Mouse (Mus musculus) heart, embryonic 14.5 days (tissue): Measurements from ENCODE around the gene Prkab2. TPM values are rescaled to one million over a fixed set of nuclear protein-coding genes. Genes with fewer than 3 reads are reported as not detected.

Experiments used
- ATAC-seq: fragments of 200-750 bp; cut with Nextera tagmentation; 2 replicates; pipeline ENCODE4 v1.8.0; 2017; ENCODE audit warnings: low read depth, moderate TSS enrichment; ENCODE audit not compliant: insufficient number of reproducible peaks, insufficient read depth, low FRiP score
- H3K27ac ChIP-seq, 2 experiments: fragments of 200-500 bp in 1 of 2; fragments of 300-500 bp in 1 of 2; sonication (generic) in 1 of 2; replicated peaks in 1 of 2; 2 replicates each; pipeline ENCODE4 v1.5.1; 2012 to 2014; ENCODE audit warnings: low read depth in 2 of 2, low read length in 2 of 2, control low read depth in 1 of 2, mild to moderate bottlenecking in 1 of 2, mixed read lengths in 1 of 2; ENCODE audit not compliant: control insufficient read depth in 1 of 2, insufficient read depth in 1 of 2
- H3K27me3 ChIP-seq: fragments of 300-500 bp; sonication (generic); 2 replicates; pipeline ENCODE4 v1.6.1; 2014; ENCODE audit warnings: mild to moderate bottlenecking, low read length, control low read depth; ENCODE audit not compliant: control insufficient read depth, insufficient read depth
- H3K36me3 ChIP-seq: fragments of 300-500 bp; sonication (generic); 2 replicates; pipeline ENCODE4 v1.6.1; 2014; ENCODE audit warnings: mild to moderate bottlenecking, control low read depth, low read length, mixed read lengths; ENCODE audit not compliant: control insufficient read depth, insufficient read depth
- H3K4me1 ChIP-seq, 2 experiments: fragments of 200-500 bp in 1 of 2; fragments of 300-500 bp in 1 of 2; sonication (generic) in 1 of 2; 2 replicates each; pipeline ENCODE4 v1.6.1; 2012 to 2014; ENCODE audit warnings: low read length in 2 of 2, control low read depth in 1 of 2, mixed read lengths in 1 of 2; ENCODE audit not compliant: control insufficient read depth in 2 of 2, insufficient read depth in 2 of 2
- H3K4me2 ChIP-seq: fragments of 300-500 bp; sonication (generic); 2 replicates; pipeline ENCODE4 v1.6.1; 2014; ENCODE audit warnings: mild to moderate bottlenecking, low read length
- H3K4me3 ChIP-seq, 2 experiments: fragments of 200-500 bp in 1 of 2; fragments of 300-500 bp in 1 of 2; sonication (generic) in 1 of 2; 2 replicates each; pipeline ENCODE4 v1.5.1; 2012 to 2014; ENCODE audit warnings: low read length in 2 of 2, mild to moderate bottlenecking in 2 of 2, control low read depth in 1 of 2, low read depth in 1 of 2, moderate library complexity in 1 of 2; ENCODE audit not compliant: control insufficient read depth in 1 of 2, insufficient read depth in 1 of 2
- H3K9ac ChIP-seq: fragments of 300-500 bp; sonication (generic); 2 replicates; pipeline ENCODE4 v1.6.1; 2014; ENCODE audit warnings: mild to moderate bottlenecking, low read length
- H3K9me3 ChIP-seq: fragments of 300-500 bp; sonication (generic); 2 replicates; pipeline ENCODE4 v1.6.1; 2016; ENCODE audit warnings: low read length, control low read depth; ENCODE audit not compliant: control insufficient read depth
- WGBS: fragments of 180-500 bp; shearing (Covaris S2); extraction: QIAGEN DNeasy Blood & Tissue Kit; methylation state at CpG from one replicate; pipeline ENCODE4 v1.1.7; 2014; 5-methylcytosine and 5-hydroxymethylcytosine counted together
- polyA plus RNA-seq: library from polyadenylated mRNA; unstranded; fragments of >200 nt; fragmentation: Nextera tagmentation; extraction: Ambion mirVana; gene quantifications from 2 replicates; pipeline ENCODE4 v1.2.1, GENCODE M21; 2014

The Prkab2 gene
- polyA plus RNA-seq, 1 experiment from 2014 or later = 14.4 TPM

- Histone ChIP-seq H3K9me3 (no peaks in the 10 kb centered on the region), H3K4me1 (peaks cover 19 to 30% of the 10 kb centered on the region in 2 experiments), H3K9ac (peak overlapping the region; percentile 62), H3K4me3 (peak overlapping the region; percentile 42 to 43), H3K27ac (no peak overlapping the region), H3K36me3 (no peaks in the 10 kb centered on the region), H3K4me2 (peak overlapping the region; percentile 87), H3K27me3 (no peaks in the 10 kb centered on the region)
- 2% methylated on average over 11 of the region's 11 CpGs for WGBS
- no peak for ATAC-seq
These were observed 24.1 kb downstream of the Prkab2 start for GRCm38 (mm10) chr3:97682159-97682502.

DNA sequence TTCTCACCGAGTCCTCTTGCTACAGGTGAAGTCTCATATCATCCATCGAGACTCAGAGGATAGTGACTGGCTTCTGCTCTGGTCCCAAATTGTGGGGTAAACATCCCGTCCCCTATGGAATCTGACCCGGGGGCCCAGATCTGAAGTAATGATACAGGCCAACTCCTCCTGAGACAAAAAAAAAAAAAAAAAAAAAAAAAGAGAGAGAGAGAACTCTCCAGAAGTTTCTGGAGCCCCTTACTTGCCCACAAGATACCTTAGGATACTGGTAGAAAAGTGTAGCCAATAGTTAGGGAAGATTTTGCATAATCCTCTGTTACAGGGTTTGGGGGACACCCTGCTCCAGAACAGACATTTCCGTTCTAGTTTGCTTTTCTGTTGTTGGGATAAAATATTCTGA is 24.6 kb downstream of the Prkab2 start:
- no peak overlapping the region for H3K27ac ChIP-seq
- ATAC-seq = no peak
- peak overlapping the region; percentile 62 for H3K9ac ChIP-seq
- WGBS = 28% methylated on average over 5 of the region's 5 CpGs
- H3K9me3 ChIP-seq = no peaks in the 10 kb centered on the region
- H3K4me1 ChIP-seq = peaks cover 19 to 30% of the 10 kb centered on the region in 2 experiments
- H3K4me2 ChIP-seq = peak overlapping the region; percentile 87
- H3K36me3 ChIP-seq = no peaks in the 10 kb centered on the region
- peak overlapping the region; percentile 42 to 43; a peak in 3 of 4 replicates for H3K4me3 ChIP-seq
- no peaks in the 10 kb centered on the region for H3K27me3 ChIP-seq

DNA sequence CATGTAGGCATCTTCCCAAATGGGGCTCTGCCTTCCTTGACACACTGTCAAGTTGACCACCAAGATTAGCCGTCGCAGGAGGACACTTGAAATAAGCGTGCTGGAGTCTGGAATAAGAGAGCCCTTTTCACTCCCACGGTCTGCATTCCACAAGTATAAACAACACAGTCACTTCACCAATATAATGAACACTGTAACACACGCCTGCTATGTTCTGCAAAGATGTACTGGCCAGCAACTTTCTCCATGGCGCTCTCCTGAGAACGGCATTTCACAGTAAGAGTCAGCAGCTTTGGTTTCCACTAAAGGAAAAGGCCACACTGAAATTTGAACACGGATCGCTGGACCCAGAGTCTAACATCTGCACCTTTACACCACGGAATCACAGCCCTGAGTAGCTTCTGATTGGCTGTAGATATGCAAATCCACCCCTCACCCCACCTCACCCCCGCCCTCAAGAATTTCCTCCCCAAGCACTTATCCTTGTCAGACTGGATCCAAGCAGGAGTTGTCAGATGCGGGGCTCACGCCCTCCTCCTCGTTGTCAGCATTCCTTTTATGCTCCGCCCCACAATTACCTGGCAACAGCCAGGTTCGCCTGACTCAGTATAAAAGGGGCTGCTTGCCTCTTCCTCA is 25.7 kb downstream of the Prkab2 start:
- Histone ChIP-seq H3K4me2 (peak overlapping the region; percentile 60), H3K4me3 (peak overlapping the region; percentile 2 to 23)

DNA sequence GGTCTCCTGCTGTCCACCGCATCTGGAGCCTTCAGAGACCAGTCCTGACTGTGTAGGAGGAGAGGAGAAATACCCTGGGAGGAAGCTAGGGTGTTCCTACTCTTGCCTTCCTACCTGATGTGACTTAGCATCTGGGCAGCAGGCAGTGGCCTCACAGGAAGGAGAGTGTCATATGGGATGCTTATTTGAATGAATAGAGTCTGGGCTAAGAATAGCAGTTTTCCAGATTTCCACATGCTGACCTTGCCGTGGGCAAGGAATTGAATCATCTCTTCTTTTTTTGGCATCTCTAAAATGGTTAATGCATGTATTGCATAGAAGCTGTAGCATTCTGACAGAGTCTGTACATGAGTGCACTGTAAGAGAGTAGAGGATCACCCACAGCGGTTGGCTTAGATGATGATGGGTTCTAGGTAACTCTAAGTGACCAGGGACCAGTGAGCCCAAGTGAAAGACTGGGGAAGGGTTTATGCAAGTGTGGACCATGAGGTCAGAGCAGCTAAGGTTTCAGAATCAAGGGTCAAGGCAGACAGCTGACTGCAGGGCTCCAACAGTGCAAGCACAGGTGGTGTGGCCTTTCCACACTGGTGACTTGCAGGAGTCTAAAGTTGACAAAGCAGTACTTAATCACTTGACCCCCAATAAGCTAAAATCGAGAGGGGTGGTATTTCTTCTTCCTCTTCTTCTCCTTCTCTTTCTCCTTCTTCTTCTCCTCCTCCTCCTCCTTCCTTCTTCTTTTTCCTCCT is 28.6 kb downstream of the Prkab2 start:
- H3K9me3 ChIP-seq = no peaks in the 10 kb centered on the region
- H3K4me3 ChIP-seq = no peak overlapping the region
- no peak overlapping the region for H3K9ac ChIP-seq
- H3K36me3 ChIP-seq = peaks cover 25% of the 10 kb centered on the region
- H3K4me2 ChIP-seq = no peak overlapping the region
- peaks cover 23 to 28% of the 10 kb centered on the region in 2 experiments for H3K4me1 ChIP-seq
- 70% methylated on average over 4 of the region's 4 CpGs for WGBS
- no peaks in the 10 kb centered on the region for H3K27me3 ChIP-seq
- no peak overlapping the region for H3K27ac ChIP-seq
- no peak for ATAC-seq

More for the DNA sequence above, 25.7 kb downstream of the Prkab2 start:
- 0 out of 2 replicates have a peak, but pooled peaks have one; percentile 13 for ATAC-seq
- H3K36me3 ChIP-seq = no peaks in the 10 kb centered on the region
- H3K27ac ChIP-seq = peak overlapping the region; percentile 6 to 26; a peak in 2 of 4 replicates
- WGBS = 7% methylated on average over 16 of the region's 16 CpGs
- no peaks in the 10 kb centered on the region for H3K9me3 ChIP-seq
- H3K4me1 ChIP-seq = peaks cover 19 to 30% of the 10 kb centered on the region in 2 experiments
- H3K9ac ChIP-seq = peak overlapping the region; percentile 49
- H3K27me3 ChIP-seq = no peaks in the 10 kb centered on the region

GRCm38 (mm10) chr3:97689289-97689688 is 31.3 kb downstream of the Prkab2 start:
- 31% methylated on average over 2 of the region's 2 CpGs for WGBS

GRCm38 (mm10) chr3:97690590-97690989 is 32.6 kb downstream of the Prkab2 start:
- no peak overlapping the region for H3K4me3 ChIP-seq
- H3K4me1 ChIP-seq = peaks cover 4 to 5% of the 10 kb centered on the region in 2 experiments; a peak in 3 of 4 replicates
- H3K27me3 ChIP-seq = no peaks in the 10 kb centered on the region
- H3K27ac ChIP-seq = no peak overlapping the region
- H3K9me3 ChIP-seq = no peaks in the 10 kb centered on the region
- no peak for ATAC-seq
- no peak overlapping the region for H3K4me2 ChIP-seq
- peaks cover 65% of the 10 kb centered on the region for H3K36me3 ChIP-seq
- H3K9ac ChIP-seq = no peak overlapping the region
- WGBS = 46% methylated on average over 7 of the region's 7 CpGs

More at GRCm38 (mm10) chr3:97689289-97689688, 31.3 kb downstream of the Prkab2 start:
- Histone ChIP-seq H3K4me3 (no peak overlapping the region), H3K9me3 (no peaks in the 10 kb centered on the region), H3K4me1 (peaks cover 8 to 10% of the 10 kb centered on the region in 2 experiments), H3K36me3 (peaks cover 52% of the 10 kb centered on the region), H3K9ac (no peak overlapping the region), H3K27ac (no peak overlapping the region), H3K27me3 (no peaks in the 10 kb centered on the region), H3K4me2 (no peak overlapping the region)
- ATAC-seq = no peak

DNA sequence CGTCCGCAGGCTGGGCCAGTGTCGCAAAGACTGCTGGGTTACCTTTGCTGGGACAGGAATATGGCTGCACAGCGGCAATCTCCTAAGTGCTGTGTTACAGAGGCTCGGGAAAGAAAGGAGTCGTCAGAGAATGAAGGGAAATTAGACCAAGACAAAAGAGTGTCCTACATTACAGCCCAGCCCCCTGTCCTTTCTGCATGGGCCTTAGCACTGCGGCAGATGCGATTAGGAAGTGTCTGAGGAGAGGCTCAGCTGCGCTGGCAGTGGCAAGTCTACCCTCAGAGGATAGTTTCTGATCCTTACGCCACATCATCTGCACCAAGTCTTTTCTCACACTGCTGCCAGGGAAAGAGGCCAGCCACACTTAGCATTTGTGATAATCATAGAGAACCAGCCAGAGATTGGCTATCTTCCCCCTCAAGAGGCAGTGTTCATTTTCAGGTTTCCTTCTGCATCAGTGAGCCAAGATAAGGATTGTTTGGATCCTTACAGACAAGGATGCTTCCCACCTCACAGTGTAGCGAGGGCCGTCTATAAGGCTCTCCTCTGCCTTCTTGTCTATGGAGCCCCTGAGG is 33.5 kb downstream of the Prkab2 start:
- H3K4me2 ChIP-seq = no peak overlapping the region
- ATAC-seq = no peak
- H3K9ac ChIP-seq = no peak overlapping the region
- H3K36me3 ChIP-seq = peaks cover 74% of the 10 kb centered on the region
- H3K27me3 ChIP-seq = no peaks in the 10 kb centered on the region
- 56% methylated on average over 12 of the region's 12 CpGs for WGBS
- H3K27ac ChIP-seq = no peak overlapping the region
- H3K9me3 ChIP-seq = no peaks in the 10 kb centered on the region
- no peak overlapping the region for H3K4me3 ChIP-seq
- H3K4me1 ChIP-seq = peaks cover 4 to 5% of the 10 kb centered on the region in 2 experiments; a peak in 3 of 4 replicates
